Mouse (Mus musculus): ENCODE data around the gene Efcab12. TPM values are rescaled to one million over a fixed set of nuclear protein-coding genes. Genes with fewer than 3 reads are reported as not detected.
"Not testable (repeated sequence)": the region's sequence is repeated elsewhere in the genome, so short reads cannot be mapped to it uniquely, and the experiment has no call there.

Gene Efcab12
- polyA plus RNA-seq, 1 experiment from 2014 or later: 1.2 TPM

GRCm38 (mm10) chr6:115832152-115832850, 5.9 kb downstream of the Efcab12 start:
- H3K27me3 ChIP-seq (replicated peaks; ENCODE audit: low read depth, poor library complexity, severe bottlenecking): no peaks in the 10 kb centered on the region
- H3K4me1 ChIP-seq: peaks cover 4% of the 10 kb centered on the region; the same call in 1 of the 2 replicates
- H3K27ac ChIP-seq (replicated peaks): no peak overlapping the region
- peaks cover 17% of the 10 kb centered on the region for H3K36me3 ChIP-seq (replicated peaks)
- H3K4me3 ChIP-seq: no peak overlapping the region
- no peak for DNase-seq (ENCODE audit: low spot score)
- WGBS: 93% methylated on average over 2 of the region's 2 CpGs
- H3K9me3 ChIP-seq: no peaks in the 10 kb centered on the region

GRCm38 (mm10) chr6:115830779-115831601, 7.2 kb downstream of the Efcab12 start:
- Histone ChIP-seq H3K9me3 (no peaks in the 10 kb centered on the region), H3K27me3 (replicated peaks; ENCODE audit: low read depth, poor library complexity, severe bottlenecking) (no peaks in the 10 kb centered on the region), H3K36me3 (replicated peaks) (peaks cover 17% of the 10 kb centered on the region), H3K27ac (replicated peaks) (no peak overlapping the region), H3K4me1 (no peaks in the 10 kb centered on the region), H3K4me3 (no peak overlapping the region)
- no peak for DNase-seq (ENCODE audit: low spot score)
- WGBS: 86% methylated on average over 6 of the region's 6 CpGs

DNA sequence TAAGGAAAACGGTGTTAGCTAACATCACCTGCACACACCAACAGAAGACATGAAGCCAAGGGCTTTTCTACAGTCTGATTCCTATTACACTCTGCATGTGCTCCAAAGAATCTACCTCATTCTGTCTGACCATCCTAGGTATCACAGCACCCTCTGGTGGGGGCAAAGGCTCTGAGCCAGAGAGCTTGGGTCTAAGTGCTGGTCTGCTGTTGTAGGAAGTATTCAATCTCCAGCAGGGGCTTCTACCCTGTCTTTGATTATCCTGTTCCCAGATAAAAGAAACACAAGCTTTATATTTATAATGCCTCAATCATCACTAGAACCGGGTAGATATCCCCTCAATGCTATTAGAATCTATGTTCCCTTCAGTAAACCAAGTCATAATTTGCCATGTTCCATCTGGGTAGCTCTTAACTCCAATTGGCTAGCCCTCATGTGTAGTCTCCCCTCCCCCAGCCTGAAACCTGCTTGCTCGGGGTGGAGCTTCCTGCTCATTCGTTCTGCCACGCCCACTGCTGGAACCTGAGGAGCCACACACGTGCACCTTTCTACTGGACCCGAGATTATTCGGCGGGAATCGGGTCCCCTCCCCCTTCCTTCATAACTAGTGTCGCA, 14.3 kb downstream of the Efcab12 start:
- not testable (repeated sequence) for H3K36me3 ChIP-seq (replicated peaks); H3K4me1 ChIP-seq; H3K9me3 ChIP-seq; H3K27me3 ChIP-seq (replicated peaks; ENCODE audit: low read depth, poor library complexity, severe bottlenecking)
- Histone ChIP-seq H3K4me3 (peak overlapping the region; percentile 41), H3K27ac (replicated peaks) (peak overlapping the region; percentile 74)
- peak; percentile 89 for DNase-seq (ENCODE audit: low spot score)
- 4% methylated on average over 5 of the region's 11 CpGs for WGBS

- no peak overlapping the region for H3K4me3 ChIP-seq
- no peak overlapping the region for H3K27ac ChIP-seq (replicated peaks)
- H3K36me3 ChIP-seq (replicated peaks): no peaks in the 10 kb centered on the region
- H3K27me3 ChIP-seq (replicated peaks; ENCODE audit: low read depth, poor library complexity, severe bottlenecking): no peaks in the 10 kb centered on the region
- 85% methylated on average over 8 of the region's 8 CpGs for WGBS
- H3K4me1 ChIP-seq: peaks cover 9% of the 10 kb centered on the region
- DNase-seq (ENCODE audit: low spot score): no peak
- H3K9me3 ChIP-seq: no peaks in the 10 kb centered on the region
Measured at GRCm38 (mm10) chr6:115821216-115821993, 16.8 kb downstream of the Efcab12 start.

- no peaks in the 10 kb centered on the region for H3K27me3 ChIP-seq (replicated peaks; ENCODE audit: low read depth, poor library complexity, severe bottlenecking)
- H3K9me3 ChIP-seq: no peaks in the 10 kb centered on the region
- 72% methylated on average over 2 of the region's 2 CpGs for WGBS
- no peaks in the 10 kb centered on the region for H3K36me3 ChIP-seq (replicated peaks)
- H3K27ac ChIP-seq (replicated peaks): no peak overlapping the region
- H3K4me1 ChIP-seq: peaks cover 16% of the 10 kb centered on the region
- DNase-seq (ENCODE audit: low spot score): no peak
- no peak overlapping the region for H3K4me3 ChIP-seq
Measured at GRCm38 (mm10) chr6:115818129-115818528, 20.1 kb downstream of the Efcab12 start.

- WGBS: 79% methylated on average over 4 of the region's 4 CpGs
- Histone ChIP-seq H3K36me3 (replicated peaks) (no peaks in the 10 kb centered on the region), H3K27ac (replicated peaks) (no peak overlapping the region), H3K27me3 (replicated peaks; ENCODE audit: low read depth, poor library complexity, severe bottlenecking) (no peaks in the 10 kb centered on the region), H3K9me3 (no peaks in the 10 kb centered on the region), H3K4me1 (peaks cover 16% of the 10 kb centered on the region), H3K4me3 (no peak overlapping the region)
- no peak for DNase-seq (ENCODE audit: low spot score)
Measured at GRCm38 (mm10) chr6:115815041-115815440, 23.2 kb downstream of the Efcab12 start.

GRCm38 (mm10) chr6:115814104-115814503, 24.1 kb downstream of the Efcab12 start:
- Histone ChIP-seq H3K27me3 (replicated peaks; ENCODE audit: low read depth, poor library complexity, severe bottlenecking) (no peaks in the 10 kb centered on the region), H3K36me3 (replicated peaks) (no peaks in the 10 kb centered on the region), H3K9me3 (no peaks in the 10 kb centered on the region), H3K27ac (replicated peaks) (no peak overlapping the region), H3K4me1 (peaks cover 16% of the 10 kb centered on the region), H3K4me3 (no peak overlapping the region)
- DNase-seq (ENCODE audit: low spot score): peak; percentile 62
- WGBS: 34% methylated on average over 4 of the region's 4 CpGs

DNA sequence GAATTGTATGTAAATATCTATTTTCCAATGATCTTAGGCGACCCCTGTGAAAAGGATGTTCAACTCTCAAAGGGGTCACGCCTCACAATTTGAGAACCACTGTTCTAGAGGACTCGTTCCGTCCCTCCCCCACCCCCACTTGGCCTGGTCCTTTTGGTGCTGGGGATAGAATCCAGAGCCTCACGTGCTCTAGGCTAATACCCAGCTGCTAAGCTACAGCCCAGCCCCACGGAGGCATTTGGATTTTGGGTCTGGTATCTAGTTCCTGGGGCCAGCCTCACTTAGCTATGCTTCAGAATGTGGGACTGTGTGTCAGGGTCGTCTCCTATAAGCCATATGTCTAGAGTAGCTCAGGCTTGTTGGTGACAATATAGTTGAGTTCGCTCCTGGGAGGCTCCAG, 26.6 kb downstream of the Efcab12 start:
- no peaks in the 10 kb centered on the region for H3K9me3 ChIP-seq
- WGBS: 78% methylated on average over 8 of the region's 8 CpGs

DNA sequence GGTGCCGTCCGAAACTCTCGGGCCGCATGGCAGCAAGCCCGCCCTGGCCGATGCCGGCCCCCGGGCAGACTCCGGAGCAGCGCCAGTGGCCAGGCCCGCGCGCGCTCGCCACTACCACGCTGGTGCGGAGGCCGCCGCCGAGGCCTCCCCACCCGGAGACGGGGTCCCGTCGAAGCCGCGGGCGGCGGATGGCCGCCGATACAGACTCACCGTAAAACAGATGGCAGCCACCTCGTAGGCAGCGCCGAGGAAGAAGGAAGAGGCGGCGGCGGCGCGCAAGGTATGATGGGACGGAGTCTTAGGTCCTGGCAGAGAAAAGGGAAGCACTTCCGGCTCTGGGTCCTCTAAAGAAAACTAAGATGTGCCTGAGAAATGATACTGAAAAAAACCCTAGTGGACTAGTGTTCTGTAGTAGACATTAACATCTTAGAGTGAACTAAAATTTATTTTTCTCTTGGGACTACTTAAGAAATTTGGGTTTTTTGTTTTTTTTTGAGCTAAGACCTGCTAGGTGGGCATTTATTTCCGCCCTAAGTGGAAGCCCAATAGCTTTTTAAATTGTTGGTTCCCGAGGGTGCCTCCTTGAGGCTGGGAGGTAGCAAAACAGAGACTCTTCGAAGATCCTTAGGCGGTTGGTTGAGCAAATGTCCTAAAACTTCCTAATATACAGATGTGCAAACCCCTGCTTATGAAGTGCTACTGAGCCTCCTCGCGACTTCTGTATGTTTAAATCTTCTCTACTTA, 29.6 kb downstream of the Efcab12 start, which contains the start of gene Rpl32:
TSS of gene Rpl32 (minus strand) at position 260 of the 744 bp plus-strand sequence.
- Histone ChIP-seq H3K36me3 (replicated peaks) (peaks cover 43% of the 10 kb centered on the region), H3K4me1 (peaks cover 21% of the 10 kb centered on the region), H3K4me3 (peak within 1 kb of the TSS; percentile 86), H3K27me3 (replicated peaks; ENCODE audit: low read depth, poor library complexity, severe bottlenecking) (no peaks in the 10 kb centered on the region), H3K27ac (replicated peaks) (peak within 1 kb of the TSS; percentile 100), H3K9me3 (no peaks in the 10 kb centered on the region)
- peak; percentile 87 for DNase-seq (ENCODE audit: low spot score)
- under 1% methylated on average over 47 of the region's 47 CpGs for WGBS

More for the DNA sequence above, 26.6 kb downstream of the Efcab12 start:
- H3K36me3 ChIP-seq (replicated peaks): peaks cover 13% of the 10 kb centered on the region
- no peak for DNase-seq (ENCODE audit: low spot score)
- H3K27me3 ChIP-seq (replicated peaks; ENCODE audit: low read depth, poor library complexity, severe bottlenecking): no peaks in the 10 kb centered on the region
- peaks cover 25% of the 10 kb centered on the region for H3K4me1 ChIP-seq
- H3K4me3 ChIP-seq: no peak overlapping the region
- H3K27ac ChIP-seq (replicated peaks): no peak overlapping the region

DNA sequence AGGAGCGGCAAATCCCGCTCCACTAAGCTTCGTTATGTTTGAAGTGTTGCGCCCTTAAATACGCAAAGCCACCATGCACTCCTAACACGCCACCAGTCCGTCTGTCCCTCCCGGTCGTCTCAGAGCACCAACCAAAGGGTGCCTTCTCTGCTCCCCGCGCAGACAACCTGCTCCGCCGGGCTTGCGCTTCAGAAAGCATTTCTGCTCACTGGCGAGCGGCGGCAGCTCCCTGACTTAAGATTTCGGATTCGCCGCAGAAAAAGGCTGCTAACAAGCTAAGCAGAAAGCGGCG, 30.1 kb downstream of the Efcab12 start:
- WGBS: under 1% methylated on average over 22 of the region's 22 CpGs
- DNase-seq (ENCODE audit: low spot score): no peak
- no peaks in the 10 kb centered on the region for H3K9me3 ChIP-seq
- H3K4me1 ChIP-seq: peaks cover 20% of the 10 kb centered on the region
- peak overlapping the region; percentile 100 for H3K27ac ChIP-seq (replicated peaks)
- H3K4me3 ChIP-seq: peak overlapping the region; percentile 86
- H3K27me3 ChIP-seq (replicated peaks; ENCODE audit: low read depth, poor library complexity, severe bottlenecking): no peaks in the 10 kb centered on the region
- peaks cover 48% of the 10 kb centered on the region for H3K36me3 ChIP-seq (replicated peaks)

DNA sequence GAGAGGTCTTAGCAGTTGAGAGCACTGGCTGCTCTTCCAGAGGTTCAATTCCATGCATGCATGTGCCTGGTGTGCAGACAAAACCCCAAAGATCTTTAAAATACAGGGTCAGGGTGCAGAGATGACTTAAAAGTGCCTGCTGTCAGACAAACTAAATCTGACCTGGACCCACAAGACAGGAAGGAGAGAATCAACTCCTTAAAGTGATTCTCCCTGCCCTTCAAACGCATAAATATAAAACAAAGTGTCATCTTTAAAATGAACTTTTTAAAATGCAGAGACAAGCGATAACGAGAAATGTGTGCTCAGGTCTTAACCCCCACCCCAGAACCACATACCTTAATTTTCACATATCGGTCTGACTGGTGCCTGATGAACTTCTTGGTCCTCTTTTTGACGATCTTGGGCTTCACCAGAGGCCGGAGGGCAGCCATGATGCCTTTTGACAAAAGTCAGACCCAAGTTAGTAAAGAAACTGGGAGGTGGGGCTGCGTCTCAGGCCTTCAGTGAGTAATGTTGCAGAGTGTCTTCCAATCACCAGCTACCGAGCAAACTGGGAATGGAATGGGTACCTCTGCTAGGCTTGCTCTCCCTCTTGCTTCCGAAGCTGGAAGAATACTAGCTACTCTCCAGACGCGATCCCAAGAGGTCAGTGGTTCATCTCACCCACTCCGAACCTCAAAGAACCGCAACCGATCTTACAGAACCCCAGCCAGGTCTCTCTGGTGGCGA, 30.6 kb downstream of the Efcab12 start:
- H3K36me3 ChIP-seq (replicated peaks): peaks cover 53% of the 10 kb centered on the region
- 4% methylated on average over 15 of the region's 15 CpGs for WGBS
- peak; percentile 27 for DNase-seq (ENCODE audit: low spot score)

More for the DNA sequence above, 30.6 kb downstream of the Efcab12 start:
- H3K27ac ChIP-seq (replicated peaks): peak overlapping the region; percentile 100
- no peaks in the 10 kb centered on the region for H3K27me3 ChIP-seq (replicated peaks; ENCODE audit: low read depth, poor library complexity, severe bottlenecking)
- H3K9me3 ChIP-seq: no peaks in the 10 kb centered on the region
- H3K4me3 ChIP-seq: peak overlapping the region; percentile 86
- H3K4me1 ChIP-seq: peaks cover 20% of the 10 kb centered on the region

All from embryonic facial prominence, embryonic 10.5 days (tissue).